Mouse (Mus musculus) embryonic fibroblast, embryonic 13.5 days (primary cell): ENCODE data around the gene Dgkh.

ENCODE experiments used
- CTCF ChIP-seq: IDR thresholded peaks from 2 replicates; pipeline ENCODE4 v1.5.1; 2011; ENCODE audit warnings: mild to moderate bottlenecking, control low read depth, low read length, moderate library complexity, borderline replicate concordance; ENCODE audit not compliant: insufficient read depth
- POLR2A ChIP-seq: IDR thresholded peaks from 2 replicates; pipeline ENCODE4 v1.6.1; 2011; ENCODE audit warnings: low read depth, mild to moderate bottlenecking, control low read depth, low read length, moderate library complexity

DNA sequence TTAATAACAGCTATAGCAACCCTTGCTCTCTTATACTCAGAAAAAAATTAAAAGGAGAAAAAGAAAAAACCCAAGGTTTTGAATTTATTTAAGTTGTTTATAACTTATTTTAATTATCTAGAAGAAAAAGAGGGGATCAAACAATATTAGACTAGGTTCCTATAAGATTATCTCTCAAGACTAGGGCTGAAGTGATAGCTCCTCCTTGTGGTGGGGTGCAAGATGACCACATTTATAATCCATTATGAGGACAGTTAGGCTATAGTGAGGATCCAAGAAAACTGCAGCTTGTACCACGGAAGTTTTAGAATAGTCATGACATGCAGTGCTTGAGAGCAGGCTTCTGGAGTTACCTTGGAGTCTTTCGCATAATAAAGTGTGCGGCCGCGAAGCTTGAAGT is 79.2 kb downstream of the Dgkh start:
- no peak for TF ChIP-seq POLR2A
- no peak for TF ChIP-seq CTCF
